Mouse (Mus musculus) cerebellum, adult (tissue): Measurements from ENCODE around the gene Cdh13.
A peak's percentile ranks its signal among the peaks of the same experiment; 100 is the strongest.

Experiments used
- ATAC-seq: cut with Nextera tagmentation; 2 replicates; pipeline ENCODE4 v1.9.2; 2017; ENCODE audit warnings: mild to moderate bottlenecking, moderate library complexity, mixed read lengths; ENCODE audit not compliant: insufficient number of reproducible peaks, low FRiP score, low TSS enrichment

The Cdh13 gene

GRCm38 (mm10) chr8:118539941-118540340, 256.4 kb downstream of the Cdh13 start:
- ATAC-seq: no peak

GRCm38 (mm10) chr8:118552397-118552796, 268.9 kb downstream of the Cdh13 start:
- no peak for ATAC-seq

- ATAC-seq: no peak
These were observed 269.3 kb downstream of the Cdh13 start for GRCm38 (mm10) chr8:118552842-118553241.

- no peak for ATAC-seq
These were observed 280.5 kb downstream of the Cdh13 start for GRCm38 (mm10) chr8:118564024-118564423.

- ATAC-seq: no peak
These were observed 281.7 kb downstream of the Cdh13 start for GRCm38 (mm10) chr8:118565186-118565585.

GRCm38 (mm10) chr8:118565887-118566747, 282.6 kb downstream of the Cdh13 start:
- ATAC-seq: no peak

- no peak for ATAC-seq
These were observed 285.8 kb downstream of the Cdh13 start for GRCm38 (mm10) chr8:118569366-118569765.

GRCm38 (mm10) chr8:118581256-118581655, 297.7 kb downstream of the Cdh13 start:
- no peak for ATAC-seq

GRCm38 (mm10) chr8:118582185-118582584, 298.7 kb downstream of the Cdh13 start:
- no peak for ATAC-seq

- ATAC-seq: no peak
These were observed 304.4 kb downstream of the Cdh13 start for GRCm38 (mm10) chr8:118587981-118588380.

- no peak for ATAC-seq
These were observed 313.3 kb downstream of the Cdh13 start for GRCm38 (mm10) chr8:118596816-118597215.

- ATAC-seq: no peak
These were observed 317.8 kb downstream of the Cdh13 start for GRCm38 (mm10) chr8:118601376-118601775.

GRCm38 (mm10) chr8:118602074-118602473, 318.5 kb downstream of the Cdh13 start:
- ATAC-seq: no peak

GRCm38 (mm10) chr8:118611551-118611950, 328.0 kb downstream of the Cdh13 start:
- peak; percentile 62 for ATAC-seq

GRCm38 (mm10) chr8:118618195-118618594, 334.7 kb downstream of the Cdh13 start:
- ATAC-seq: no peak

GRCm38 (mm10) chr8:118626425-118626824, 342.9 kb downstream of the Cdh13 start:
- ATAC-seq: no peak

- no peak for ATAC-seq
These were observed 344.2 kb downstream of the Cdh13 start for GRCm38 (mm10) chr8:118627737-118628136.

GRCm38 (mm10) chr8:118628702-118629101, 345.2 kb downstream of the Cdh13 start:
- ATAC-seq: no peak

- peak; percentile 73; the same call in 1 of the 2 replicates for ATAC-seq
These were observed 351.9 kb downstream of the Cdh13 start for GRCm38 (mm10) chr8:118635296-118636060.

GRCm38 (mm10) chr8:118639606-118640005, 356.1 kb downstream of the Cdh13 start:
- no peak for ATAC-seq

GRCm38 (mm10) chr8:118641799-118642198, 358.3 kb downstream of the Cdh13 start:
- ATAC-seq: no peak
